Mouse (Mus musculus): Measurements from ENCODE around the gene 2010109A12Rik.

Gene 2010109A12Rik

GRCm38 (mm10) chr5:93229527-93229926 lies 23.2 kb downstream of the 2010109A12Rik start:
- no peak for DNase-seq (ENCODE audit: low read depth, low spot score)

- DNase-seq (ENCODE audit: low read depth, low spot score), result no peak
Observed at GRCm38 (mm10) chr5:93231721-93232120, 25.4 kb downstream of the 2010109A12Rik start.

GRCm38 (mm10) chr5:93232838-93233237 lies 26.5 kb downstream of the 2010109A12Rik start:
- DNase-seq (ENCODE audit: low read depth, low spot score), result no peak

GRCm38 (mm10) chr5:93234130-93234529 lies 27.8 kb downstream of the 2010109A12Rik start:
- DNase-seq (ENCODE audit: low read depth, low spot score), result no peak

- DNase-seq (ENCODE audit: low read depth, low spot score), result no peak
Observed at GRCm38 (mm10) chr5:93234605-93235004, 28.3 kb downstream of the 2010109A12Rik start.

GRCm38 (mm10) chr5:93235888-93236287 lies 29.6 kb downstream of the 2010109A12Rik start:
- no peak for DNase-seq (ENCODE audit: low read depth, low spot score)

- no peak for DNase-seq (ENCODE audit: low read depth, low spot score)
Observed at GRCm38 (mm10) chr5:93236541-93236940, 30.2 kb downstream of the 2010109A12Rik start.

- no peak for DNase-seq (ENCODE audit: low read depth, low spot score)
Observed at GRCm38 (mm10) chr5:93239590-93240544, 33.5 kb downstream of the 2010109A12Rik start.

- DNase-seq (ENCODE audit: low read depth, low spot score), result no peak
Observed at GRCm38 (mm10) chr5:93245280-93245679, 39.0 kb downstream of the 2010109A12Rik start.

- DNase-seq (ENCODE audit: low read depth, low spot score), result no peak
Observed at GRCm38 (mm10) chr5:93249940-93250578, 43.7 kb downstream of the 2010109A12Rik start.

- no peak for DNase-seq (ENCODE audit: low read depth, low spot score)
Observed at GRCm38 (mm10) chr5:93251001-93251760, 44.9 kb downstream of the 2010109A12Rik start.

- DNase-seq (ENCODE audit: low read depth, low spot score), result no peak
Observed at GRCm38 (mm10) chr5:93255759-93256265, 49.5 kb downstream of the 2010109A12Rik start.

- DNase-seq (ENCODE audit: low read depth, low spot score), result no peak
Observed at GRCm38 (mm10) chr5:93256820-93257405, 50.6 kb downstream of the 2010109A12Rik start.

- DNase-seq (ENCODE audit: low read depth, low spot score), result no peak
Observed at GRCm38 (mm10) chr5:93259349-93259748, 53.0 kb downstream of the 2010109A12Rik start.

- DNase-seq (ENCODE audit: low read depth, low spot score), result no peak
Observed at GRCm38 (mm10) chr5:93260983-93261382, 54.7 kb downstream of the 2010109A12Rik start.

- no peak for DNase-seq (ENCODE audit: low read depth, low spot score)
Observed at GRCm38 (mm10) chr5:93262751-93263150, 56.4 kb downstream of the 2010109A12Rik start.

Measured in forelimb bud, embryonic 11.5 days (tissue).